Mouse (Mus musculus) urinary bladder, postnatal 14 days (tissue): ENCODE measurements around the gene Uqcr10.
A peak's percentile ranks its signal among the peaks of the same experiment; 100 is the strongest.
"Not testable (repeated sequence)": the region's sequence is repeated elsewhere in the genome, so short reads cannot be mapped to it uniquely, and the experiment has no call there.

Experiments used
- DNase-seq: peaks from one replicate; pipeline ENCODE4 v3.0.0; 2021; ENCODE audit warnings: low spot score

Gene Uqcr10

GRCm38 (mm10) chr11:4715596-4715995 lies 11.5 kb upstream of the Uqcr10 start:
- DNase-seq, result no peak

GRCm38 (mm10) chr11:4714727-4715126 lies 10.6 kb upstream of the Uqcr10 start:
- no peak for DNase-seq

- DNase-seq, result no peak
Observed at GRCm38 (mm10) chr11:4712822-4713221, 8.7 kb upstream of the Uqcr10 start.

- DNase-seq, result not testable (repeated sequence)
Observed at GRCm38 (mm10) chr11:4710188-4710587, 6.0 kb upstream of the Uqcr10 start.

GRCm38 (mm10) chr11:4705178-4705577 lies 1.0 kb upstream of the Uqcr10 start:
- no peak for DNase-seq

- DNase-seq, result no peak
Observed at GRCm38 (mm10) chr11:4703688-4704071, 462 bp downstream of the Uqcr10 start.

GRCm38 (mm10) chr11:4700726-4701125 lies 3.4 kb downstream of the Uqcr10 start:
- DNase-seq, result peak; percentile 31

- peak; percentile 77 for DNase-seq
Observed at GRCm38 (mm10) chr11:4697043-4697983, 6.8 kb downstream of the Uqcr10 start.

- DNase-seq, result no peak
Observed at GRCm38 (mm10) chr11:4692162-4692561, 12.0 kb downstream of the Uqcr10 start.

GRCm38 (mm10) chr11:4691213-4691612 lies 12.9 kb downstream of the Uqcr10 start:
- DNase-seq, result no peak

- DNase-seq, result no peak
Observed at GRCm38 (mm10) chr11:4690353-4690752, 13.8 kb downstream of the Uqcr10 start.

GRCm38 (mm10) chr11:4688632-4689380 lies 15.3 kb downstream of the Uqcr10 start:
- DNase-seq, result no peak

GRCm38 (mm10) chr11:4687874-4688273 lies 16.3 kb downstream of the Uqcr10 start:
- DNase-seq, result no peak

GRCm38 (mm10) chr11:4687027-4687426 lies 17.1 kb downstream of the Uqcr10 start:
- DNase-seq, result no peak

GRCm38 (mm10) chr11:4685510-4685909 lies 18.6 kb downstream of the Uqcr10 start:
- DNase-seq, result no peak

- DNase-seq, result no peak
Observed at GRCm38 (mm10) chr11:4685071-4685470, 19.1 kb downstream of the Uqcr10 start.

GRCm38 (mm10) chr11:4684186-4684585 lies 20.0 kb downstream of the Uqcr10 start:
- DNase-seq, result no peak

GRCm38 (mm10) chr11:4683516-4683915 lies 20.6 kb downstream of the Uqcr10 start:
- DNase-seq, result no peak

GRCm38 (mm10) chr11:4680126-4680525 lies 24.0 kb downstream of the Uqcr10 start:
- DNase-seq, result no peak

GRCm38 (mm10) chr11:4679441-4679832 lies 24.7 kb downstream of the Uqcr10 start:
- no peak for DNase-seq

- DNase-seq, result no peak
Observed at GRCm38 (mm10) chr11:4678700-4679440, 25.3 kb downstream of the Uqcr10 start.

GRCm38 (mm10) chr11:4677250-4677872 lies 26.8 kb downstream of the Uqcr10 start:
- DNase-seq, result no peak
